In the genomic region with DNA sequence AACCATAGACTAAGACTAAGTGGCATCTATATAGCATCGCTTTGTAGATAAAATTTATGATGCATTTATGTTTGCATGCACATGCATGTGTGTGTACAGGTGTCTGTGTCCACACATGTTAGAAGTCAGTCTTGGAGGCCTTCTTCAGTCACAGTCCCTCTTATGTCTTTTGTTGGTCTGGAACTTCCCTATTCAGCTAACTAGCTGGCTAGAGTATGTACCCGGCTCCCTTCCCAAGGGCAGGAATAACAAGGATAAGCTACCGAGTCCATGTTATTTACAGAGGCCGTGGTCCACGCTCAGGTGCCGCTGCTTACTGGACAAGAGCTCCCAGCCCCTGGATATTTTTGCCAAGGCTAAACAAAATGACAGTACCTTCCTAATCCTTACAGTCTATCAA, we compare ENCODE assay signal across 19 mouse cellular contexts. TPM values are rescaled to one million over a fixed set of nuclear protein-coding genes. Genes with fewer than 3 reads are reported as not detected.
DNase-seq lines count a peak whose midpoint lies in the region; ATAC-seq lines count a peak whose summit lies in the region.
"Had no signal": no experiment of that assay in that cellular context is flagged by ENCODE, and none has a peak within 500 bp of the region (broad histone marks: within the 10 kb centered on the region; RNA-seq: fewer than 3 reads in every experiment).

No protein-coding gene starts in this region.

- no peaks in the 10 kb centered on the region for H3K27me3 ChIP-seq in midbrain, embryonic 11.5 days (ENCODE audit: control insufficient read depth, insufficient read depth, low read length)
- H3K27me3 ChIP-seq in midbrain, embryonic 15.5 days (replicated peaks) = no peaks in the 10 kb centered on the region
- H3K27me3 ChIP-seq: CH12.LX, Patski had no signal

- no peaks in the 10 kb centered on the region for H3K9me3 ChIP-seq in midbrain, embryonic 11.5 days (ENCODE audit: control insufficient read depth, low read length)
- H3K9me3 ChIP-seq in midbrain, embryonic 15.5 days = no peaks in the 10 kb centered on the region
- H3K9me3 ChIP-seq: G1E had no signal

- peak; percentile 56 for DNase-seq in heart, adult 11 months
- DNase-seq in heart, postnatal 36 days = no peak
- DNase-seq in midbrain, embryonic 11.5 days (ENCODE audit: low spot score, missing footprints) = peak; percentile 76
- no peak for DNase-seq in left cerebral cortex, postnatal 4 days
- DNase-seq: adrenal gland, adult 2 months; adrenal gland, adult 8-10 months; adrenal gland, postnatal 10 days; adrenal gland, postnatal 25 days; B cell, adult 2 months; cerebellum, adult 11 months; cerebellum, adult 11-12 months; cerebellum, adult 18-20 months had no signal

- H3K36me3 ChIP-seq in midbrain, embryonic 11.5 days (ENCODE audit: control insufficient read depth, insufficient read depth, low read length) = no peaks in the 10 kb centered on the region
- no peaks in the 10 kb centered on the region for H3K36me3 ChIP-seq in midbrain, embryonic 15.5 days (replicated peaks)

- intact Hi-C loops in heart, postnatal 36 days (cut with DNase I) = no loop called here
- intact Hi-C loops in left cerebral cortex, postnatal 4 days (cut with DNase I) = no loop called here

- no peak overlapping the region for H3K4me2 ChIP-seq in midbrain, embryonic 11.5 days
- no peak overlapping the region for H3K4me2 ChIP-seq in midbrain, embryonic 15.5 days

- WGBS in midbrain, embryonic 11.5 days = 94% methylated on average over 6 of the region's 6 CpGs
- 93% methylated on average over 6 of the region's 6 CpGs for WGBS in midbrain, embryonic 15.5 days

- no peak overlapping the region for H3K27ac ChIP-seq in midbrain, embryonic 11.5 days (ENCODE audit: low read depth, low read length)
- no peak overlapping the region for H3K27ac ChIP-seq in midbrain, embryonic 15.5 days

- H3K9ac ChIP-seq in midbrain, embryonic 11.5 days (ENCODE audit: low read length) = no peak overlapping the region
- no peak overlapping the region for H3K9ac ChIP-seq in midbrain, embryonic 15.5 days

- no peak for ATAC-seq in midbrain, embryonic 11.5 days (ENCODE audit: low FRiP score)
- ATAC-seq in midbrain, embryonic 15.5 days (replicated peaks) = no peak
- 0 out of 4 replicates have a peak, but pooled peaks have one; percentile 29 to 38 for ATAC-seq in hematopoietic stem cell, adult 5-6 weeks (replicated peaks in 1 of 2; ENCODE audit: insufficient read depth in 1 of 2, low FRiP score in 2 of 2, low TSS enrichment in 1 of 2, low read depth in 1 of 2, poor library complexity in 2 of 2, severe bottlenecking in 2 of 2)
- ATAC-seq: activated CD4-positive, CD25-positive, alpha-beta regulatory T cell, adult 4 months; CD4-positive, CD25-positive, alpha-beta regulatory T cell, adult 4 months; Patski had no signal

- no peak overlapping the region for H3K4me3 ChIP-seq in midbrain, embryonic 11.5 days (ENCODE audit: low read depth, low read length)
- no peak overlapping the region for H3K4me3 ChIP-seq in midbrain, embryonic 15.5 days

- no peaks in the 10 kb centered on the region for H3K4me1 ChIP-seq in midbrain, embryonic 11.5 days (ENCODE audit: control insufficient read depth, insufficient read depth, low read length)
- no peaks in the 10 kb centered on the region for H3K4me1 ChIP-seq in midbrain, embryonic 15.5 days

RNA-seq across cellular contexts. Expression of a gene that starts 52.7 kb away (rescaled TPM):
- 1 to 10 TPM; 2.0 to 2.7 TPM for total RNA-seq in heart, postnatal 36 days (2021)
- polyA plus RNA-seq in midbrain, embryonic 11.5 days (2014; fragmentation: Nextera tagmentation; extraction: Ambion mirVana) = 3.9 and 4.2 TPM in 2 replicates
- polyA plus RNA-seq in midbrain, embryonic 15.5 days (2015; fragmentation: Nextera tagmentation; extraction: Ambion mirVana) = 4.4 and 5.3 TPM in 2 replicates
- 15.3 and 20.1 TPM in 2 replicates for total RNA-seq in hematopoietic stem cell, adult 5-6 weeks (2017)
- 10 to 100 TPM; 23.1 to 27.4 TPM for total RNA-seq in left cerebral cortex, postnatal 4 days (2021)

RNA-seq across cellular contexts. Expression of a gene that starts 58.7 kb away (rescaled TPM):
- total RNA-seq in heart, postnatal 36 days (2021) = 1 to 10 TPM in 1 of 2 experiments, under 1 TPM in 1; 0.92 to 1.4 TPM
- 1.2 and 1.5 TPM in 2 replicates for polyA plus RNA-seq in midbrain, embryonic 11.5 days (2014; fragmentation: Nextera tagmentation; extraction: Ambion mirVana)
- 2.2 and 3.0 TPM in 2 replicates for polyA plus RNA-seq in midbrain, embryonic 15.5 days (2015; fragmentation: Nextera tagmentation; extraction: Ambion mirVana)
- 2.3 and 6.1 TPM in 2 replicates for total RNA-seq in hematopoietic stem cell, adult 5-6 weeks (2017)
- 10 to 100 TPM; 17.2 to 19.2 TPM for total RNA-seq in left cerebral cortex, postnatal 4 days (2021)
- total RNA-seq: CH12.LX had no signal
- polyA plus RNA-seq: CD4-positive, CD25-positive, alpha-beta regulatory T cell, adult 4 months had no signal

Comparison
In these comparisons a context has a peak if more than half of its experiments do, and no peak if none do; other contexts are left out.
1. DNase-seq: peak in heart, adult 11 months (single experiment) and midbrain, embryonic 11.5 days (single experiment); none in heart, postnatal 36 days (0 of 2) and left cerebral cortex, postnatal 4 days (single experiment).
2. ATAC-seq: peak in hematopoietic stem cell, adult 5-6 weeks (2 of 2); none in midbrain, embryonic 11.5 days (single experiment) and midbrain, embryonic 15.5 days (single experiment).